Mouse (Mus musculus): Measurements from ENCODE around the gene Snx11.
"Not testable (repeated sequence)": the region's sequence is repeated elsewhere in the genome, so short reads cannot be mapped to it uniquely, and the experiment has no call there.

The Snx11 gene

GRCm38 (mm10) chr11:96796586-96796985, 19.2 kb upstream of the Snx11 start:
- in situ Hi-C loops (cut with MboI, MseI), result no loop called here

DNA sequence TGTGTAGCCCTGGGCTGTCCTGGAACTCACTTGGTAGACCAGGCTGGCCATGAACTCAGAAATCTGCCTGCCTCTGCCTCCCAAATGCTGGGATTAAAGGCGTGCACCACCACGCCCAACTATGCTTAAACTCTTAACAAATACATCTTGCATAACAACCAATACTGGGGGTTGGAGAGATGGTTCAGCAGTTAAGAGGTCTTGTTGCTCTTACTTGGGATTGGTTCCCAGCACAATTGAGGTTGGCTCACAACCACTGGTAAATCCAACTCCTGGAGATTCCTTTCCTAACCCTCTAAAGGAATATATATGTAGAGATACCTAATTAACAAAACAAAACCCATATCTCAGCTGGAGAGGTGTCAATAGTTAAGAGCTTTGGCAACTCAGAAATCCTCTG, 18.7 kb upstream of the Snx11 start:
- in situ Hi-C loops (cut with MboI, MseI), result no loop called here

DNA sequence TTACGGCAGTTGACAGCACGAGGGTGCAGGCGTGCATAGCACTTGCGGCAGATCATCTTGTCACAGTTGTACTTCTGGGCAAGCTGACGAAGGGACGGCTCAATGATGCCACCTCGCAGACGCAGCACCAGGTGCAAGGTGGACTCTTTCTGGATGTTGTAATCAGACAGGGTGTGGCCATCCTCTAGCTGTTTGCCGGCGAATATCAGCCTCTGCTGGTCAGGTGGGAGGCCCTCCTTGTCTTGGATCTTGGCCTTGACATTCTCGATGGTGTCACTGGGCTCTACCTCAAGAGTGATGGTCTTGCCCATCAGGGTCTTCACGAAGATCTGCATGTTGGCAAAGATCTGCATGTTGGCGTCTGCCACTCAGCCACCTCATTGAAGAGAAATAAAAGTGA, 18.1 kb upstream of the Snx11 start:
- in situ Hi-C loops (cut with MboI, MseI), result no loop called here

GRCm38 (mm10) chr11:96790681-96791080, 13.3 kb upstream of the Snx11 start:
- in situ Hi-C loops (cut with MboI, MseI), result no loop called here

GRCm38 (mm10) chr11:96789990-96790389, 12.6 kb upstream of the Snx11 start:
- in situ Hi-C loops (cut with MboI, MseI), result no loop called here

DNA sequence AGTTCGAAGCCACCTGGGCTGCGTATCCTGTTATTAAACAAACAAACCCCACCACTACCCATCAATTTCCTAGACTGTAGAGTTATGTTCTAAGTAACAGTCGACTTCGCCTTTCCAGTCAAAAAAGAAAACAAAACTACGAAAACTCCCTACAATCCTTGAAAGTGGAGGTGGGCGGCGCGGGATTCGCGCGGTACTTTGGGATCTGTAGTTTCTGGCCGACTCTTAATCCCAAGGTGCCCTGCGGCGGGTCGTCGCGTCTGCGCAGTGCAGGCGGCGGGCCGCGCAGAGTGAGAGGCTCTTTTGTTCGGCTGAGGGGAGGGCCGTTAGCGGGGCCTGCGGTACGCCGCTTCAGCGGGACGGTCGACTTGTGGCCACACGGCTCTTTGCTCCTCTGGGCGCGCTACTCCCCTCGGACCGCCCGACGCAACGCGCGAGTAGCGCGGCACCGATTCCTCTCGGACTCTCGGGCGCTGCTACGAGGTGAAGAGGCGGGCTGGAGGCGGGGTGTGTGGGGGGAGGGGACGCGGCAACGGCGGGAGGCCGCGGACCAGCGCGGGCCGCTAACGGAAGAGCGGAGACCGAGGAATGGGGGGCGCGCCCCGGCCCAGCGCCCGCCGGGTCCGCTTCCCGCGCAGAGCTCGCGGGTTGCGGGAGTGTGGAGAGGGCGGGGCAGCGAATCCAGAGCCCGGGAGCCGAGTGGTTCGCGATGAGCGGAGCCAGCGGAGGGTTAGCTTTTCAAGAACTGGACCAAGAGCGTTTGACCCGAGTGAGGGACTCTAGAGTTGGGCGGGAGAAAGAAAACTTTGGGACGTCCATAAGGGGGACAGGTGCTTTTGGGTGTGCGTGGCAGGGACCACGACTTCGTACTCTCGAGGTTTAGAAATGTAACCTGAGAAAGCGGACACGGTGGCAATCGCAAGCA, 11.8 kb upstream of the Snx11 start, which contains the start of gene Cbx1:
TSS of gene Cbx1 (plus strand) at position 257 of the 925 bp plus-strand sequence.
- in situ Hi-C loops (cut with MboI, MseI), result no loop called here

GRCm38 (mm10) chr11:96786731-96787450, 9.5 kb upstream of the Snx11 start:
- in situ Hi-C loops (cut with MboI, MseI), result no loop called here

- in situ Hi-C loops (cut with MboI, MseI), result not testable (repeated sequence)
Measured at GRCm38 (mm10) chr11:96784847-96785246, 7.5 kb upstream of the Snx11 start.

GRCm38 (mm10) chr11:96781425-96781824, 4.1 kb upstream of the Snx11 start:
- in situ Hi-C loops (cut with MboI, MseI), result no loop called here

DNA sequence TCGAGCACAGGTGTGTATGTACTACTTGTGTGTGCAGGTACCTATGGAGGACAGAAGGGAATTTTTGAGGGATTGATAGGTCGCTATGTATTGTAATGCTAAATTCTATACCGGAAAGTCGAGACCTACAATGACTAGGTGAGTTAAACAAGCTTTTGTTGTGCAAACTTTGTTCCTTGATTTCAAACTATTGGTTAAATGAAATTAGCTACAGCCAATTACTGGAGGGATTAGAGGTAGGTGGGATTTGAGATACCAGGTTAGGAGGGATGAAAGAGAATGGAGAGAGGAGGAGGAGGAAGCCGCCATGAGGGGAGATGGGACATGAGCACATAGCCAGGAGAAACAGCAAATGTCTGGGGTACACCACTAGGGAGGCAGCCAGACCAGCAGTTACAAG, 2.9 kb upstream of the Snx11 start:
- in situ Hi-C loops (cut with MboI, MseI), result no loop called here

- in situ Hi-C loops (cut with MboI, MseI), result not testable (repeated sequence)
Measured at GRCm38 (mm10) chr11:96778061-96778627, 785 bp upstream of the Snx11 start.

DNA sequence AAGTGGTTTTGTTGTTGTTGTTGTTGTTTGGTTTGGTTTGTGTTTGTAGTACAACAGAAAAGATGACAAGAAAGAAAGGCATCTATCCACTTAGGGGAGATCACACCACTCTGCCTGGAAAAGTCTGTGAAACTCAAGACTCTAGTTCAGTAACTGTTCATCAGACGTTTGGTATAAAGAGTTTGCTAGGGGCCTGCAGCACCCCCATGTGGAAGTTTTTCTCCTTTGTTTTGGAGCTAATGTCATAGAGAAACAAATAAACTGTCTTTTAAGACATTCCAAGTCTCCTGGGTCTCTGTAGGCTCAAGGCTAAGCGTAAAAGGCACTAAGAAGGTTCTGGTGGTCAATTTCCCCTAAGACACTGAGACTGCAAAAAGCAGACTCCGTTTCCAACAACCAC, 1.3 kb downstream of the Snx11 start:
- in situ Hi-C loops (cut with MboI, MseI), result no loop called here

GRCm38 (mm10) chr11:96775665-96776064, 1.7 kb downstream of the Snx11 start:
- in situ Hi-C loops (cut with MboI, MseI), result no loop called here

- in situ Hi-C loops (cut with MboI, MseI), result no loop called here
Measured at GRCm38 (mm10) chr11:96775063-96775462, 2.3 kb downstream of the Snx11 start.

DNA sequence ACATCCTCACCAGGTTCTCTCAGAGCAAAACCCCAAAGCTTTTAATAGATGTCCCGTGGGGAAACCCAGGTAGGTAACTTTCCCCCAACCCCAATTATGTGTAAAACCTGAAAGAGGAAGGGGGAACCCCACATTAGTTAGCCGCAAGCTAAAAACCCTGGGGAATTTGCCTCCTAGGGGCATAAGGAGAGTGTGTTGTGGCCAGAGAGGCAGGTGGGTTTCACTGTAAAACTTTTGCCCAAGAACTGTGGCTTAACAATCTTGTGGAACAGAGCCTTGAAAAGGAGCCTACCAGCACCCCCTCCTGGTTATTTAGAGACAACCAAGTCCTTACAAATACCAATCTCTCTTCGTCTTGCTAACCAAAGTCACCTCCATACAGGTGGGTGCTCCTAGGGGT, 2.8 kb downstream of the Snx11 start:
- in situ Hi-C loops (cut with MboI, MseI), result no loop called here

- in situ Hi-C loops (cut with MboI, MseI), result no loop called here
Measured at GRCm38 (mm10) chr11:96772413-96772812, 4.9 kb downstream of the Snx11 start.

GRCm38 (mm10) chr11:96771274-96771975, 5.9 kb downstream of the Snx11 start:
- in situ Hi-C loops (cut with MboI, MseI), result no loop called here

GRCm38 (mm10) chr11:96768240-96768639, 9.1 kb downstream of the Snx11 start:
- in situ Hi-C loops (cut with MboI, MseI), result loop anchor here (10.0 kb wide), 1 partner anchor 453 kb away; the partner anchor contains the start of gene Hoxb4

- in situ Hi-C loops (cut with MboI, MseI), result loop anchor here (10.0 kb wide), 1 partner anchor 452 kb away; the partner anchor contains the start of gene Hoxb4
Measured at GRCm38 (mm10) chr11:96767096-96767495, 10.3 kb downstream of the Snx11 start.

DNA sequence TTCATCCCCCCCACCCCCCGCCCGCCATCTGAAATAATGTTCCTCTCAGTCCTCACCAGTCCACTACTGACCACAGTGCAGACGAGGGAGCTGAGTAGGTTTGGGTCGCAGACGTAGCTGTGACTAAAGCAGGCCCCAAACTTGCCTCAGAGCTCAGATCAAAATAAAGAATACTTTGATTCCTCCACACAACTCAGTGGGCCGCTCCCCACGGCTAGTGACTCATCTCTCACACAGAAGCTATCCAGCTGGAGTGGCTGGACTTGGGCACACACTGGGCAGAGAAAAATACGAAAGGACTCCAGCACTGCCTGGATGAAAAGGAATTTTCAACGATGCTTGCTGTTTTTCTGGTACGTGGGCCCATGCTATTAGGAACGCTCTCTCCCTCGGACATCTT, 10.8 kb downstream of the Snx11 start:
- in situ Hi-C loops (cut with MboI, MseI), result loop anchor here (10.0 kb wide), 1 partner anchor 452 kb away; the partner anchor contains the start of gene Hoxb4

- in situ Hi-C loops (cut with MboI, MseI), result loop anchor here (10.0 kb wide), 1 partner anchor 451 kb away; the partner anchor contains the start of gene Hoxb4
Measured at GRCm38 (mm10) chr11:96765645-96766044, 11.7 kb downstream of the Snx11 start.
